Mouse (Mus musculus) liver, embryonic 12.5 days (tissue): ENCODE results near the gene Shroom2. TPM values are rescaled to one million over a fixed set of nuclear protein-coding genes. Genes with fewer than 3 reads are reported as not detected.

Experiments
- ATAC-seq: fragments of 200-750 bp; cut with Nextera tagmentation; 2 replicates; pipeline ENCODE4 v1.8.0; 2017; ENCODE audit warnings: moderate number of reproducible peaks, mild to moderate bottlenecking, moderate library complexity
- H3K27ac ChIP-seq: fragments of 300-500 bp; sonication (generic); 2 replicates; pipeline ENCODE4 v1.5.1; 2016; ENCODE audit warnings: mild to moderate bottlenecking
- H3K27me3 ChIP-seq: fragments of 300-500 bp; sonication (generic); replicated peaks from 2 replicates; pipeline ENCODE4 v1.6.1; 2016; ENCODE audit warnings: mild to moderate bottlenecking, moderate library complexity
- H3K36me3 ChIP-seq: fragments of 300-500 bp; sonication (generic); 2 replicates; pipeline ENCODE4 v1.6.1; 2016; ENCODE audit warnings: mild to moderate bottlenecking, moderate library complexity
- H3K4me1 ChIP-seq: fragments of 300-500 bp; sonication (generic); 2 replicates; pipeline ENCODE4 v1.6.1; 2016
- H3K4me2 ChIP-seq: fragments of 300-500 bp; sonication (generic); 2 replicates; pipeline ENCODE4 v1.6.1; 2016; ENCODE audit warnings: mild to moderate bottlenecking, moderate library complexity
- H3K4me3 ChIP-seq: fragments of 300-500 bp; sonication (generic); 2 replicates; pipeline ENCODE4 v1.5.1; 2016; ENCODE audit warnings: mild to moderate bottlenecking, moderate library complexity
- H3K9ac ChIP-seq: fragments of 300-500 bp; sonication (generic); 2 replicates; pipeline ENCODE4 v1.6.1; 2016; ENCODE audit warnings: mild to moderate bottlenecking, moderate library complexity
- H3K9me3 ChIP-seq: fragments of 300-500 bp; sonication (generic); replicated peaks from 2 replicates; pipeline ENCODE4 v1.6.1; 2016; ENCODE audit warnings: mild to moderate bottlenecking, moderate library complexity
- WGBS: fragments of 180-500 bp; shearing (Covaris S2); methylation state at CpG from one replicate; pipeline ENCODE4 v1.1.7; 2016; ENCODE audit not compliant: insufficient replicate concordance; 5-methylcytosine and 5-hydroxymethylcytosine counted together
- polyA plus RNA-seq: library from polyadenylated mRNA; unstranded; fragments of >200 nt; fragmentation: Nextera tagmentation; extraction: Ambion mirVana; gene quantifications from 2 replicates; pipeline ENCODE4 v1.2.1, GENCODE M21; 2016

The Shroom2 gene
- polyA plus RNA-seq, 1 experiment from 2014 or later, result 1.9 TPM

GRCm38 (mm10) chrX:152679190-152679814 lies 90.0 kb downstream of the Shroom2 start:
- no peaks in the 10 kb centered on the region for H3K4me1 ChIP-seq
- no peak for ATAC-seq
- no peak overlapping the region for H3K9ac ChIP-seq
- 64% methylated on average over 2 of the region's 2 CpGs for WGBS
- H3K4me3 ChIP-seq, result no peak overlapping the region
- H3K36me3 ChIP-seq, result no peaks in the 10 kb centered on the region
- H3K27ac ChIP-seq, result no peak overlapping the region
- no peaks in the 10 kb centered on the region for H3K9me3 ChIP-seq
- no peaks in the 10 kb centered on the region for H3K27me3 ChIP-seq
- H3K4me2 ChIP-seq, result no peak overlapping the region

DNA sequence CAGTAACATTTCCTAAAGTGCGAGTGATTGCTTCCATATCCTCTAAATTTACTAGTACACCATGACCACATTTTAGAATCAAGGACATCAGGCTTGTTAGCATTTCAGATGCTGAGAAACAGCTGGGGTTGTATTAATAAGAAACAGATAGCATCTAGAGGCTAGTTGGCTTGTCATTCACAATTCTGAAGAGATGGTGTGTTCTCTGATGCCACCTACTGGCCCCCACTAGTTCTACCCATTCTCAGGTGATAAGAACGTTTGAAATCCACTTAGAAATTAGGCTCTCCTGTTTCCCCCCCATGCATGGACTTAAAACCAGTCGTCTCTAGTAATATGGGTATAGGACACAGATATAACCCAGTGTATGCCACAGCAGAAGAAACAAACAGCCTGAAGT lies 92.9 kb downstream of the Shroom2 start:
- no peak for ATAC-seq
- H3K27ac ChIP-seq, result no peak overlapping the region
- no peak overlapping the region for H3K9ac ChIP-seq
- no peak overlapping the region for H3K4me2 ChIP-seq
- no peaks in the 10 kb centered on the region for H3K4me1 ChIP-seq
- H3K4me3 ChIP-seq, result no peak overlapping the region
- no peaks in the 10 kb centered on the region for H3K27me3 ChIP-seq
- no peaks in the 10 kb centered on the region for H3K9me3 ChIP-seq
- 42% methylated on average over 3 of the region's 3 CpGs for WGBS
- H3K36me3 ChIP-seq, result no peaks in the 10 kb centered on the region

DNA sequence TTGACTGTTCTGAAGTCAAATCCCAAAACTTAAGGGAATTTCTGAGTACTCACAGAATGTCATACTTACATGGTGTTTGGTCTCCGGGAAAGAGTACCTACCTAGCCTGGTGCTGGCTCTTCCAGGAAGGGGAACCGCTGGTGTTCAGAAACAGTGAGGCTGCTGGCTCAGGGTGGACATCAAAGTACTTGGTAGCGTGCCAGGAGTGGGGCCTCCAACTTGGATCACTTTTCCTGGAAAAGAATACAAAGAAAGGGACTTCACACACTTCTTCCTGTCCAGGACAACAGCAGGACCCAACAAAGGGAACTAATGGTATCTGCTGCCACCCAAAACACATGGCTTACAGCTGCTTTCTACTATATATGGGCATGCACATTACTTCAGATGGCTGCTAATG lies 95.8 kb downstream of the Shroom2 start:
- H3K4me3 ChIP-seq, result no peak overlapping the region
- no peak overlapping the region for H3K27ac ChIP-seq
- no peaks in the 10 kb centered on the region for H3K36me3 ChIP-seq
- no peak overlapping the region for H3K4me2 ChIP-seq
- H3K27me3 ChIP-seq, result no peaks in the 10 kb centered on the region
- no peaks in the 10 kb centered on the region for H3K4me1 ChIP-seq
- no peaks in the 10 kb centered on the region for H3K9me3 ChIP-seq
- no peak overlapping the region for H3K9ac ChIP-seq
- WGBS, result 69% methylated on average over 3 of the region's 3 CpGs
- ATAC-seq, result no peak

DNA sequence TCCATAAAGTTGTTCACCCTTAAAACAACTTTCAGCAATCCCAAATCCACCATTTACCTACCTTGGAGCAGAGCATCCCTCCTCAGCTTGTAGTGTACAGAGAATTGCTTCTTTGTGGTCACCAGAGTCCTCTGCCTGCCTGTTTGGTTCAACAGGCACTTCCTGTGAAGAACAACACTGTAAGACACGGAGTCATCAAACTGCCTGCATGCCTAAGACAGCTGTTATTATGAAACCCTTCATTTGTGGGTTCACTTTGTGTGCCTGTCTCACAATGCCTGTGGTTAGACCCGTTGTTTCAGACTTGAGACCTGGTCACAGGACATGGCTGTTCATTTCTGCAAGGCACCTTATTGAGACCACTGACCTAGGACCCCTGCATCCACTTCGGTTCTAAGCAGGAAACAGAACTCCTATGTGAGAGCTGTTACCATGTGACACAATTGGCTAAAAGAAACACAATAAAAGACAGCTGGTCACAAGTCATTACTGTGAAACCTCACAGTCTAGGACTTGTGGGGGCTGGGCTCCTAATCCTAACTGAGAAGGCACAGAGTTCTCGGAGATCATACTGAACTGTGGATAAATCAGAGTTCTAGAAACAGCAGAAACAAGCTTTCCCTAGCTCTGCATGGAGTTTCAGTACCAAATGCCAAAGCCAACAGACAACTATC lies 111.8 kb downstream of the Shroom2 start:
- no peaks in the 10 kb centered on the region for H3K36me3 ChIP-seq
- H3K27ac ChIP-seq, result no peak overlapping the region
- H3K4me2 ChIP-seq, result no peak overlapping the region
- no peak overlapping the region for H3K9ac ChIP-seq
- ATAC-seq, result no peak
- H3K27me3 ChIP-seq, result peaks cover 16% of the 10 kb centered on the region; the same call in 1 of the 2 replicates
- H3K4me3 ChIP-seq, result no peak overlapping the region
- H3K4me1 ChIP-seq, result no peaks in the 10 kb centered on the region
- 42% methylated on average over 4 of the region's 4 CpGs for WGBS
- no peaks in the 10 kb centered on the region for H3K9me3 ChIP-seq

DNA sequence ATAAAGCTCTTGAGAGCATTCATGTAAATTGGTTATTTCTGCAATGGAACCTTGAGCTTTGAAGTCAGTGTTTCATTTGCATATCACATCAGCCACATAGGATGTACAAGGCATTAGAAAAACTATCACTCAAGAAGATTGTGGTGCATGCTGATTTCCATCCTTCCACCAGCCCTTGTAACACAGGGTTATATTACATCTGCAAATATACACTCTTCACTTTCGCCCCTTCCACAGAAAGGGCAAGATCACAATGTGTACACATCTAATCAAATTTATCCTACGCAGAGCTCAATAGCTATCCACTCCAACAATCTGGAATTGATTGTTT lies 112.7 kb downstream of the Shroom2 start:
- Histone ChIP-seq H3K4me3 (no peak overlapping the region), H3K4me1 (no peaks in the 10 kb centered on the region), H3K9me3 (no peaks in the 10 kb centered on the region), H3K9ac (no peak overlapping the region), H3K27ac (no peak overlapping the region), H3K36me3 (no peaks in the 10 kb centered on the region), H3K27me3 (peaks cover 17% of the 10 kb centered on the region; the same call in 1 of the 2 replicates), H3K4me2 (no peak overlapping the region)
- no peak for ATAC-seq
- WGBS, result 77% methylated on average over 2 of the region's 2 CpGs

DNA sequence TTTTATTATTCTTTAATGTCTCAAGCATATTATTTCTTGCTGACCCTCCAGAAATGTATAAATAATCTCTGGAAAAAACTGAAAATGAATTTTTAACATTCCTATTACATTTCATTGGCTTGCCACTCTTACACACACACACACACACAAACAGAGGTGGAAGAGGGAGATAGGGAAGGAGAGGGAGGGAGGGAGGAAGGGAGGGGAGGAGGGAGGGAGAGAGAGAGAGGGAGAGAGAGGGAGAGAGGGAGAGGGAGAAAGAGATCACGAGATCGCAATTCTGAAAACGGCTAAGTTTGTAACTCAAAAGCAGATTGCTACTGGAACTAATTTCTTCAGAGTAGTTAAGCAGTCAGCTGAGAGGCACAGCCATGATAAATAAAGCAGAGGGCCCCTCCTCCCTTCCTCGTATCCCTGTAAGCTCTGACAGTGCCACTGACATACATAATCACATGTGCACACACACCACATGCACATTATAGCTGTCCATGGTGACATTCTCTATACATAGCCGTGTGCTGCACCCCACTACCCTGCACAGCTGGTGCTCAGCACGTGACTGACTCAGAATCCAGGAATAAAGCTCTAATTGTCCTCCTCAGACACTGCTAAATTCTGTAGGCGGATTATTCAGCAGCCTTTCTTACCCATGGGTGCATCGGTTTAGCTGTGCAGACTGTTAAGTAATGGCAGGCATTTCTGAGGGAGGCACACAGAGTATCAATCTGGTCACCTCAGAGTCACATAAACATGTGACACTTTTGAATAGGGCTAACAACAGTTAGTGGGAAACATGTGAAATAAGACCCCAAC lies 113.3 kb downstream of the Shroom2 start:
- 53% methylated on average over 8 of the region's 8 CpGs for WGBS
- Histone ChIP-seq H3K36me3 (no peaks in the 10 kb centered on the region), H3K4me1 (no peaks in the 10 kb centered on the region), H3K27ac (no peak overlapping the region), H3K4me3 (no peak overlapping the region), H3K9me3 (no peaks in the 10 kb centered on the region), H3K9ac (no peak overlapping the region), H3K4me2 (no peak overlapping the region), H3K27me3 (peaks cover 17% of the 10 kb centered on the region; the same call in 1 of the 2 replicates)
- ATAC-seq, result no peak

GRCm38 (mm10) chrX:152652676-152653075 lies 116.6 kb downstream of the Shroom2 start:
- no peak for ATAC-seq
- Histone ChIP-seq H3K4me1 (no peaks in the 10 kb centered on the region), H3K9ac (no peak overlapping the region), H3K27me3 (0 out of 2 replicates have a peak, but pooled peaks cover 4% of the 10 kb centered on the region), H3K27ac (no peak overlapping the region), H3K36me3 (no peaks in the 10 kb centered on the region), H3K4me2 (no peak overlapping the region), H3K4me3 (no peak overlapping the region), H3K9me3 (no peaks in the 10 kb centered on the region)
- 82% methylated on average over 2 of the region's 2 CpGs for WGBS

- ATAC-seq, result no peak
- Histone ChIP-seq H3K36me3 (no peaks in the 10 kb centered on the region), H3K9me3 (no peaks in the 10 kb centered on the region), H3K9ac (no peak overlapping the region), H3K27ac (no peak overlapping the region), H3K4me2 (no peak overlapping the region), H3K4me3 (no peak overlapping the region), H3K27me3 (no peaks in the 10 kb centered on the region), H3K4me1 (no peaks in the 10 kb centered on the region)
- WGBS, result 49% methylated on average over 4 of the region's 4 CpGs
These were observed 124.4 kb downstream of the Shroom2 start for GRCm38 (mm10) chrX:152644827-152645226.

DNA sequence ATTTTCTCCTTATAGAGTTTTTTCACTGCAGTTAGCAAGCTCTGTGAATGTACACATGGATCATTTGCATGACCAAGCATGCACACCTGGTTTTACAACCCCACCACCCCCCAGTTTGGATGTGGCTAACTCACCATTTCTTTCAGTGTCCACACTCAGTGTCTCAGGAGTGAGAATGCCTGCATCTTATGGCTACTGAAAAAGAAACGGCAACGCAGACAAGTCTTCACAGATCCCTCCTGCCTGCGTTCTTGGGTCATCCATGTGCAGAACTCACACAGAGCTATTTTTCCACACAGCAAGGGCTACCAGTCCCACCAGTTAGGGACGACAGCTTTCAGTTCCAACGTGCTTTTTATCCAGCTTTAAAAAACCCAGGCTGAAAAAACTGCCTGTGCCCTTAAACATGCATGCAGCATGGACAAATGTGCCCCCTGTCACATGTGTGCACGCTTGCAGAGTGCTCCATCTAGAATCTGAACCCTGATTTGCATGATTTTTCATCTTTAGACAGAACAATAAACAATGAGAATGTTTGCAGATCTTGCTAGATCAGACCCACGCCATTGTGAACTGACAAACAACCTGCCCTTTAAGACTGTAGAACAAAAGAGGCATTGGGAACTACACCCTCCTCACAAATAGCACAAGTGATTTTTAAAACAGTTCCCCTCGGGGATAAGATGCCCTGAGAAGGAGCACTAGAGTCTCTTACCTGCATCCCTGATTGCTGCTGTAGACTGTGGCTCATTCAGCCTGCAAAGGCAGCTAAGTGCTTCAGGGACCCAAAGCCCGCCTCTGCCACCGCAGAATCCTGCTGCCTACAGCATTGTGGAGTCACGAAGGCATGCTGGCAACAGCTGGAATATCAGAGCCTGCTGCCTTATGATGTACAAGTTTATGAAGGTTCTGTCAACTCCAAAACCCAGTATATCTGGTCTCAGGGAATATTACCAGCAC lies 125.3 kb downstream of the Shroom2 start:
- Histone ChIP-seq H3K9ac (no peak overlapping the region), H3K27me3 (no peaks in the 10 kb centered on the region), H3K36me3 (no peaks in the 10 kb centered on the region), H3K27ac (no peak overlapping the region), H3K4me1 (no peaks in the 10 kb centered on the region), H3K4me3 (no peak overlapping the region), H3K9me3 (no peaks in the 10 kb centered on the region), H3K4me2 (no peak overlapping the region)
- no peak for ATAC-seq
- 63% methylated on average over 11 of the region's 11 CpGs for WGBS

- H3K9ac ChIP-seq, result no peak overlapping the region
These were observed 126.1 kb downstream of the Shroom2 start for GRCm38 (mm10) chrX:152643201-152643600.

DNA sequence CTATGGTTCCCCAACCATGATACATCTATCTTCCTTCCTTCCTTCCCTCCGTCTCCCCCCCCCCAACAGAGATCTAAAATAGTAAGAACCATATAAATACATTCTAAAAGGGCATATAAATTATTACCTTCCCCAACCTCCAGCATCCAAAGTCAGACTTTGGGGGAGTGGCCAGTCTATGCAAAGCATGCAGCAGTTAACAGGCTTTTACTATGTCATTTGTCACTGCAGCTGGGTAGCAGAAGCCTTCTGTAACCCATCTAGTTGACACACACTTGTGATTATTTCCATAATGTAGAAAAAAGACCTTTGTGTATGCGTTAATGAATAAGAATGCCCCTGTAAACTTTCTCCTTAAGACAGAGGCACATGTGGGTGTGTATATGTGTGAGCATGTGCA lies 126.6 kb downstream of the Shroom2 start:
- H3K27ac ChIP-seq, result no peak overlapping the region
- H3K36me3 ChIP-seq, result no peaks in the 10 kb centered on the region
- no peaks in the 10 kb centered on the region for H3K4me1 ChIP-seq
- H3K4me3 ChIP-seq, result no peak overlapping the region
- H3K9ac ChIP-seq, result no peak overlapping the region
- H3K4me2 ChIP-seq, result no peak overlapping the region
- ATAC-seq, result no peak
- no peaks in the 10 kb centered on the region for H3K27me3 ChIP-seq
- WGBS, result 56% methylated on average over 2 of the region's 2 CpGs
- no peaks in the 10 kb centered on the region for H3K9me3 ChIP-seq

More at GRCm38 (mm10) chrX:152643201-152643600, 126.1 kb downstream of the Shroom2 start:
- no peak for ATAC-seq
- Histone ChIP-seq H3K9me3 (no peaks in the 10 kb centered on the region), H3K36me3 (no peaks in the 10 kb centered on the region), H3K27me3 (no peaks in the 10 kb centered on the region), H3K4me3 (no peak overlapping the region), H3K27ac (no peak overlapping the region), H3K4me1 (no peaks in the 10 kb centered on the region), H3K4me2 (no peak overlapping the region)
